Mouse (Mus musculus): ENCODE measurements around the gene Hsf5. TPM values are rescaled to one million over a fixed set of nuclear protein-coding genes. Genes with fewer than 3 reads are reported as not detected.

Gene Hsf5
- polyA plus RNA-seq, 1 experiment from 2014 or later: 0.26 TPM

DNA sequence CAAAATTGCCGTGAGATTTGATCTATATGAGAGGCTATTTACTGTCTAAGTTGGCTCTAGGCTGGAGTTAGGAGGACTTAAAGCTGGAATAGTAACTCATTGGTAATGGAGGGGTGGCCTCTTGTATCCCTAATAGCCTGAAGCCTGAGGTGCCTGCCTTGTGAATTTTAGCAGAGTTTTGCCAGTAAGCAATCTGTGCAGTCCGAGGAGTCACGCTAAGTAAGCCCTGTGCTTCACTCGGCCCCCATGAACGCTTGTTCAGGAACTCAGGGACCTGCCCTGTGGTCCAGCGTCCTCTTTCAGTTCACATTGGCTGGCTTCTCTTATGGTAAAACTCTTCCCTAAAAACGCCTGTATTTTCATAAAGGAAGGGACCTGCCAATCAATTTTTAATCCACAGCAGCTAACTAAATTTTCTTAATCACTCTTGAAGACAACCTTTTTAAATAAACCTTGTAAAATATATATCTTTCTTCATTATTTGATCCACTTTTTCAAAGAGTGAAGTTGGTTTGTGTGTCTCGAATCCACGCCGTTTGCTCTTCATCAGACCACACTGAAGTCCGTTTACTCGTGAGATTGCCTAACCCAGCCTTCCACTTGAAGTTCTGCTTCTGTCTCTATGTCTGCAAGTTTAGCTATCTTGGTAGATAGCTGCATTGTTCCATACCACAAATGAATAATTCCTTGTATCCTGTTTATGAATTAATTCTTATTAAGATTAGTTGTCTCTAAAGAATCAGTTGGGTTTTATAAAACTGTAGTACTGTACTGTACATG, 49.5 kb downstream of the Hsf5 start:
- no peaks in the 10 kb centered on the region for H3K4me1 ChIP-seq
- no peak overlapping the region for H3K27ac ChIP-seq
- no peaks in the 10 kb centered on the region for H3K9me3 ChIP-seq (replicated peaks)
- no peak overlapping the region for H3K4me3 ChIP-seq
- H3K27me3 ChIP-seq (ENCODE audit: low read depth, poor library complexity, severe bottlenecking): peaks cover 25% of the 10 kb centered on the region
- no peak for DNase-seq (ENCODE audit: low spot score)
- WGBS: 80% methylated on average over 12 of the region's 12 CpGs
- no peaks in the 10 kb centered on the region for H3K36me3 ChIP-seq

DNA sequence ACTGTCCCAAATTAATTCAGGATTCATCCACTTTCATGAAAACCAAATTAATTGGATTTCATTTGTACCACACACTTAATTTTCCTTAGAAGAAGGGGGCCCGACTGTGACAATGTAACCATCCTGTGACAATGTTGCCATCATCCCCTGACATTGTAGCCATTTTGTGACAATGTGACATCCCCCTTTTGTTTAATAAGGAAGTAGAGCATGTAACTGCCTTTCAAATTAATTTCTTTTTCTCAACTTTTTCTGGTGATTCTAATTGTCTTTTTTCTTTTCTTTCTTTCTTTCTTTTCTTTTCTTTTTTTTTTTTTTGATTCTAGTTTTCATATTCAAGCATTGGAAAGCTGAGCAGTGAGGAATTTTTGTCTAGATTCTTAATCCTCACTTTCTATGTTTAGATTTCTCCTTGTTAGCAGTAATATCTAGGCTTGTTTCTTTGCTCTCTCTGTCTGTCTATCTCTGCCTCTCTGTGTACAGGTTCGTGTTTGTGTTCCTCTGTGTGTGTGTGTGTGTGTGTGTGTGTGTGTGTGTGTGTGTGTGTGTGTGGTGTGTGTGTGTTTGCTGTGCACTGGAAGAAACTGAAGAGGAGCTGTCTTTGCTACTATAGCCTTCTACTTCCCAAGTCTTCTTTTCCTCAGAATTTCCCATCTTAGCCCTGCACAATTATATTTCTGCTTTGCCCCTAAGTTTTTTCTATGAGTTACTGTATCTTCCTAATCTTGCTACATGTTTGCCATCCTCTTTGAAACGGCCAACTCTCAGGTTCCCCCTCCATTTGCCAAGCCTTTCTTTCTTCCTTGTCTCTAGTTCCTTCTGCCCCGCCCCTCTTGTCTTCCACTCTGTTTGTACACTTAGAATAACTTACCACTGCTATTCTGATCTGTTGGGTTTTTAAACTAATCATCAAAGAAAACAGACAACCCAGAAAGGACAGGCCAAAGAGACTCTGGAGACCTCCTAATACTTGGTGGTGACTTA, 50.4 kb downstream of the Hsf5 start:
- H3K27ac ChIP-seq: no peak overlapping the region
- no peak overlapping the region for H3K4me3 ChIP-seq
- no peak for DNase-seq (ENCODE audit: low spot score)
- no peaks in the 10 kb centered on the region for H3K4me1 ChIP-seq
- H3K27me3 ChIP-seq (ENCODE audit: low read depth, poor library complexity, severe bottlenecking): peaks cover 24% of the 10 kb centered on the region
- H3K9me3 ChIP-seq (replicated peaks): no peaks in the 10 kb centered on the region
- no peaks in the 10 kb centered on the region for H3K36me3 ChIP-seq
- WGBS: 80% methylated on average over 4 of the region's 4 CpGs

GRCm38 (mm10) chr11:87673282-87673681, 56.3 kb downstream of the Hsf5 start:
- no peaks in the 10 kb centered on the region for H3K27me3 ChIP-seq (ENCODE audit: low read depth, poor library complexity, severe bottlenecking)
- no peak for DNase-seq (ENCODE audit: low spot score)
- H3K4me1 ChIP-seq: no peaks in the 10 kb centered on the region
- 90% methylated on average over 1 of the region's 1 CpGs for WGBS
- H3K36me3 ChIP-seq: no peaks in the 10 kb centered on the region
- H3K9me3 ChIP-seq (replicated peaks): no peaks in the 10 kb centered on the region
- H3K4me3 ChIP-seq: no peak overlapping the region
- H3K27ac ChIP-seq: no peak overlapping the region

- H3K27me3 ChIP-seq (ENCODE audit: low read depth, poor library complexity, severe bottlenecking): no peaks in the 10 kb centered on the region
- H3K4me1 ChIP-seq: no peaks in the 10 kb centered on the region
- 89% methylated on average over 6 of the region's 6 CpGs for WGBS
- no peaks in the 10 kb centered on the region for H3K9me3 ChIP-seq (replicated peaks)
- H3K4me3 ChIP-seq: no peak overlapping the region
- H3K27ac ChIP-seq: no peak overlapping the region
- no peak for DNase-seq (ENCODE audit: low spot score)
- H3K36me3 ChIP-seq: no peaks in the 10 kb centered on the region
These were observed 58.6 kb downstream of the Hsf5 start for GRCm38 (mm10) chr11:87675606-87676005.

- no peaks in the 10 kb centered on the region for H3K27me3 ChIP-seq (ENCODE audit: low read depth, poor library complexity, severe bottlenecking)
- no peak overlapping the region for H3K27ac ChIP-seq
- no peaks in the 10 kb centered on the region for H3K36me3 ChIP-seq
- WGBS: 63% methylated on average over 5 of the region's 5 CpGs
- no peak for DNase-seq (ENCODE audit: low spot score)
- no peaks in the 10 kb centered on the region for H3K4me1 ChIP-seq
- H3K4me3 ChIP-seq: no peak overlapping the region
- H3K9me3 ChIP-seq (replicated peaks): no peaks in the 10 kb centered on the region
These were observed 60.8 kb downstream of the Hsf5 start for GRCm38 (mm10) chr11:87677756-87678155.

DNA sequence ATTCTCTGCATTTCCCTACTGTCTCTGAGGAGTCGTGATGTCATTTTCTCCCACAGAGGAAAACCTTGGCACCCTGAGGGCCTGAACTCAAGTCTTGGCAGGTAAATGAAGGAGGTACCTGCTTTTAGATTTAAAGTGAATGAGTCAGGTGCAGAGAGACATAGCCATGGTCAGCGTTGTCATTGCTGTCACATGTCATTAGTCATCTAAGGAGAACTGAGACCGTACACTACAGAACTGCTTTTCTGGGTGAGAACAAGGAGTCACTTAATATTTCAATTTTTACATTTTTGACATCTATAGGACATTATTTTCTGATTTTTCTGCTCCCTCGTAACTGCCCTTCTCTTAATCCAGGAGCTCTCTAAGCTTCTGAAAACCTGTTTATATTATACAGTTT, 61.6 kb downstream of the Hsf5 start:
- 83% methylated on average over 4 of the region's 4 CpGs for whole genome bisulfite sequencing

DNA sequence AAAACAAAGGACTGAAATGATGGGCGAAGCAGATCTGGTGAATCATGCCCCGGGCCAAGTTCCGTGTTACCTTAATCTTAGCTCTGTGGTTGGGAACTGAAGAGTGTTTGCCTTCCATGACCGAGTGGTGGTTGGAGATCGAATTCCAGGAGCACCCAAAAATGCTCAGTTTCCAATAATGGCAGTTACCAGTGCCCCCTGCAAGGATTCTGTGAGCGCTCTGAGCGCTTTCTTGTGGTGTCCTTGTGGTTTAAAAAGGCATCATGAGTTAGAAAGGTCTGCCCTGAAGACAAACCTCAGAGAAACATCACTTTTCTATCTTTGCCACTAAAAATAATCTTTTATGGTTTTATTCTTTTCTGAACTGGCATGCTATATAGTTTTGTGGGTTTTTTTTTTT, 62.0 kb downstream of the Hsf5 start:
- H3K4me1 ChIP-seq: 0 out of 2 replicates have a peak, but pooled peaks cover 5% of the 10 kb centered on the region
- H3K9me3 ChIP-seq (replicated peaks): no peaks in the 10 kb centered on the region
- no peak overlapping the region for H3K4me3 ChIP-seq
- H3K27me3 ChIP-seq (ENCODE audit: low read depth, poor library complexity, severe bottlenecking): no peaks in the 10 kb centered on the region
- no peaks in the 10 kb centered on the region for H3K36me3 ChIP-seq
- 94% methylated on average over 7 of the region's 7 CpGs for WGBS
- no peak overlapping the region for H3K27ac ChIP-seq
- DNase-seq (ENCODE audit: low spot score): no peak

More for the DNA sequence above, 61.6 kb downstream of the Hsf5 start:
- H3K4me1 ChIP-seq: 0 out of 2 replicates have a peak, but pooled peaks cover 5% of the 10 kb centered on the region
- no peak for DNase-seq (ENCODE audit: low spot score)
- no peaks in the 10 kb centered on the region for H3K9me3 ChIP-seq (replicated peaks)
- no peaks in the 10 kb centered on the region for H3K36me3 ChIP-seq
- no peak overlapping the region for H3K27ac ChIP-seq
- H3K4me3 ChIP-seq: no peak overlapping the region
- no peaks in the 10 kb centered on the region for H3K27me3 ChIP-seq (ENCODE audit: low read depth, poor library complexity, severe bottlenecking)

DNA sequence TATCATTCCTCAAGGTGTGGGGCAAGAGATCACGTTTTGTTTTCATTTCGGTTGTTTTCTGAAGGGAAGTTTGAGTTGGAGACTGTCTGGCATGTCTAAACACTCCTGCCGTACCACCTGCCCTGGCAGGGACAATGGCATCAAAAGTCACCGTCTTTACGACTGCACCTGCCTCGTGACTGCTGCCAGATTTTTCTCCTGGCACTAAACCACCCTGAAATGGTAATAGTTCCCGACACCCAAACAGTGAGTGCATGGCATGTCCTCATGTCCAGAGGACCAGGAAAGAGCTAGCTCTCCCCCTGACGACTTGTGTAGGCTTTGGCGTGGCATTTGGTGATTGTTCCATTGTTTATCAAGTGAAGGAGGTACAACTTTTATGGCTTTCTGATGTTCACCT, 63.8 kb downstream of the Hsf5 start:
- H3K27me3 ChIP-seq (ENCODE audit: low read depth, poor library complexity, severe bottlenecking): no peaks in the 10 kb centered on the region
- H3K27ac ChIP-seq: no peak overlapping the region
- H3K4me1 ChIP-seq: 0 out of 2 replicates have a peak, but pooled peaks cover 5% of the 10 kb centered on the region
- no peaks in the 10 kb centered on the region for H3K36me3 ChIP-seq
- H3K9me3 ChIP-seq (replicated peaks): no peaks in the 10 kb centered on the region
- no peak for DNase-seq (ENCODE audit: low spot score)
- no peak overlapping the region for H3K4me3 ChIP-seq
- WGBS: 89% methylated on average over 9 of the region's 9 CpGs

DNA sequence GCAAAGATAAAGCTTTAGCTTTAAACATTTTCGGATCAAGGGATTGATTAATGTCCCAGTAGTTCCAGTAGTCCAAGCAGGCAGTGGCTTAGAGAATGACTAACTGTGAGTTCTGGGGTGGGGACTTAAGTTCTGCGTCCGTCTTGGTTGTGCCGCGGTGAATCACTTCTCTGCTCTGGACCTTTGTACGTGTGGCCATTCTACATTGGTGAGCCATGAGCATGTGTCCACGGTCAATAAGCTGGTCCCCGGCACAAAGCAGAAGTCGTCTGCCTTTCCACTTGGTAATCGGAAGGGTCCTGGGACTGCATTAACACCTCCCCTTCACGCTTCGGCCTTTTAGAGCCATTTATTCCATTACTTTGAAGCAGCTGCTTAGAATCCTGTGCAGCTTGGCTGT, 65.1 kb downstream of the Hsf5 start:
- H3K9me3 ChIP-seq (replicated peaks): no peaks in the 10 kb centered on the region
- H3K27ac ChIP-seq: no peak overlapping the region
- no peaks in the 10 kb centered on the region for H3K27me3 ChIP-seq (ENCODE audit: low read depth, poor library complexity, severe bottlenecking)
- 76% methylated on average over 12 of the region's 12 CpGs for WGBS
- no peak overlapping the region for H3K4me3 ChIP-seq
- no peak for DNase-seq (ENCODE audit: low spot score)
- H3K4me1 ChIP-seq: 0 out of 2 replicates have a peak, but pooled peaks cover 5% of the 10 kb centered on the region
- H3K36me3 ChIP-seq: no peaks in the 10 kb centered on the region

- Histone ChIP-seq H3K9me3 (replicated peaks) (no peaks in the 10 kb centered on the region), H3K36me3 (no peaks in the 10 kb centered on the region), H3K4me1 (0 out of 2 replicates have a peak, but pooled peaks cover 5% of the 10 kb centered on the region), H3K4me3 (no peak overlapping the region), H3K27me3 (ENCODE audit: low read depth, poor library complexity, severe bottlenecking) (no peaks in the 10 kb centered on the region), H3K27ac (no peak overlapping the region)
- 28% methylated on average over 13 of the region's 13 CpGs for WGBS
- DNase-seq (ENCODE audit: low spot score): no peak
These were observed 66.0 kb downstream of the Hsf5 start for GRCm38 (mm10) chr11:87682838-87683571.

GRCm38 (mm10) chr11:87686407-87686806, 69.4 kb downstream of the Hsf5 start:
- no peak overlapping the region for H3K4me3 ChIP-seq
- peaks cover 16% of the 10 kb centered on the region for H3K4me1 ChIP-seq
- H3K27ac ChIP-seq: no peak overlapping the region
- no peaks in the 10 kb centered on the region for H3K9me3 ChIP-seq (replicated peaks)
- H3K27me3 ChIP-seq (ENCODE audit: low read depth, poor library complexity, severe bottlenecking): 0 out of 2 replicates have a peak, but pooled peaks cover 3% of the 10 kb centered on the region
- no peaks in the 10 kb centered on the region for H3K36me3 ChIP-seq
- 68% methylated on average over 7 of the region's 7 CpGs for WGBS
- DNase-seq (ENCODE audit: low spot score): no peak
